Mouse (Mus musculus) spleen, adult 2 months (tissue): Measurements from ENCODE around the gene Snrpd3.

Experiments
- CTCF ChIP-seq: fragments of 200-500 bp; IDR thresholded peaks from 2 replicates; pipeline ENCODE4 v1.5.1; 2011; ENCODE audit warnings: mild to moderate bottlenecking, inconsistent platforms; ENCODE audit not compliant: insufficient read depth, insufficient read length, insufficient replicate concordance; ENCODE audit errors: extremely low read depth
- POLR2A ChIP-seq: fragments of 200-500 bp; IDR thresholded peaks from 2 replicates; pipeline ENCODE4 v1.6.1; 2011; ENCODE audit warnings: low read depth, low read length, inconsistent platforms

GRCm38 (mm10) chr10:75477034-75477433 is 40.3 kb upstream of the Snrpd3 start:
- no peak for TF ChIP-seq POLR2A
- TF ChIP-seq CTCF: no peak
